Comparison of ENCODE assay signal across 9 mouse cellular contexts in genomic region chr13:53205128-53205911, GRCm38 (mm10).
DNase-seq lines count a peak whose midpoint lies in the region; ATAC-seq and TF ChIP-seq lines count a peak whose summit lies in the region.
"Had no signal": no experiment of that assay in that cellular context is flagged by ENCODE, and none has a peak within 500 bp of the region (broad histone marks: within the 10 kb centered on the region; RNA-seq: fewer than 3 reads in every experiment).

No protein-coding gene starts in this region.

- intact Hi-C loops in left cerebral cortex, postnatal 36 days (cut with DNase I) = no loop called here

- no peak for TF ChIP-seq CTCF in lung, postnatal 0 days (IDR thresholded peaks at IDR 0.05)

- no peak overlapping the region for H3K9ac ChIP-seq in lung, postnatal 0 days (replicated peaks; ENCODE audit: low read depth)

- peak; percentile 62 for ATAC-seq in lung, postnatal 0 days
- ATAC-seq in inflammation-experienced regulatory T-cells, adult 6 months = no peak

- H3K9me3 ChIP-seq in lung, postnatal 0 days (ENCODE audit: low read length) = no peaks in the 10 kb centered on the region

- no peaks in the 10 kb centered on the region for H3K27me3 ChIP-seq in lung, postnatal 0 days (replicated peaks; ENCODE audit: insufficient read depth, low read length)

- H3K4me1 ChIP-seq in lung, postnatal 0 days (ENCODE audit: insufficient read depth, low read depth, low read length) = peaks cover 8% of the 10 kb centered on the region; the same call in 1 of the 2 replicates

- DNase-seq in kidney, postnatal 4 days = peak; percentile 72 to 77
- DNase-seq in kidney, postnatal 36 days = no peak
- DNase-seq in embryo, embryonic 11.5 days (ENCODE audit: low read depth, low spot score) = peak; percentile 67
- peak; percentile 80 for DNase-seq in forelimb bud, embryonic 11.5 days (ENCODE audit: low read depth, low spot score)
- DNase-seq in lung, postnatal 0 days (ENCODE audit: low spot score) = peak; percentile 53
- DNase-seq in Muller cell, postnatal 12 days (ENCODE audit: inconsistent ontology term) = no peak
- no peak for DNase-seq in left cerebral cortex, postnatal 36 days (ENCODE audit: low spot score in 2 of 2)
- DNase-seq: cerebellum, adult 2 months had no signal

- no peak for TF ChIP-seq EP300 in lung, postnatal 0 days (IDR thresholded peaks at IDR 0.05)

- no peaks in the 10 kb centered on the region for H3K36me3 ChIP-seq in lung, postnatal 0 days (ENCODE audit: insufficient read depth, low read length)

- no peak overlapping the region for H3K4me2 ChIP-seq in lung, postnatal 0 days (replicated peaks; ENCODE audit: low read depth, low read length)

- H3K4me3 ChIP-seq in lung, postnatal 0 days (ENCODE audit: low read depth, low read length) = no peak overlapping the region

- no peak overlapping the region for H3K27ac ChIP-seq in lung, postnatal 0 days (ENCODE audit: low read length)

- WGBS in lung, postnatal 0 days = 36% methylated on average over 17 of the region's 17 CpGs

Comparison
In these comparisons a context has a peak if more than half of its experiments do, and no peak if none do; other contexts are left out.
1. DNase-seq: peak in kidney, postnatal 4 days (2 of 2), embryo, embryonic 11.5 days (single experiment), forelimb bud, embryonic 11.5 days (single experiment) and lung, postnatal 0 days (single experiment); none in kidney, postnatal 36 days (0 of 2), Muller cell, postnatal 12 days (single experiment) and left cerebral cortex, postnatal 36 days (0 of 2).